Mouse (Mus musculus) ES-Bruce4 (cell line): ENCODE measurements at regions not wholly inside any gene's neighbourhood (a gene's known extent, or its start where the extent isn't known, plus 50 kb on each side); places are given as distances from the start of the nearest gene placed in this dataset.

ENCODE experiments used
- CTCF ChIP-seq: IDR thresholded peaks from one replicate; pipeline ENCODE4 v1.8.1; 2011; ENCODE audit warnings: low read depth, low read length
- POLR2A ChIP-seq: IDR thresholded peaks from one replicate; pipeline ENCODE4 v1.8.1; 2011; ENCODE audit warnings: low read length; ENCODE audit not compliant: insufficient read depth

DNA sequence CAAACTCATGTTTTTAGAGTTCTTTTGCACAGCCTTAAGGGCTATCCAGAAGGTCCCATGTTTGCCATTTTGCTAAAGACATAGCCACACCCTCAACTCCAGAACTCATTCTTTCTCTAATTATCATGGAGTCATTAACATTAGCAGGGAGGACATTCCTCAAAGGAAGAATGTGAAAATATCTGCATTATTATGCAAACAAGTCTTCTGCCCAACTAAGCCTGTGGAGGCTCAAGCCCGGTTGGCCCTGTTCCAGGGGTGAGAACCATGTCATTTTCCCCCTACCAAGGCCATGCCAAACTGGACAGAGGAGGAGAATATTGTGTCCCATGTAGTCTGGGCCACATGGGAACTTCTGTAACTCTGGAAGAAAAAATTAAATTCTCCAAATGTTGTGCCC lies 62.5 kb upstream of the Ptprk start:
- TF ChIP-seq POLR2A = no peak
- TF ChIP-seq CTCF = no peak
